Mouse (Mus musculus): Measurements from ENCODE around the gene Smco3. TPM values are rescaled to one million over a fixed set of nuclear protein-coding genes. Genes with fewer than 3 reads are reported as not detected.

The Smco3 gene
- polyA plus RNA-seq, 1 experiment from 2014 or later, result 0.24 TPM

- no peaks in the 10 kb centered on the region for H3K27me3 ChIP-seq
- TF ChIP-seq CTCF (IDR thresholded peaks at IDR 0.05), result no peak
- DNase-seq (ENCODE audit: low read depth, low spot score) (no peak), ATAC-seq (peak; percentile 5)
- CTCF ChIA-PET, result interaction anchor here (0.9 to 1.4 kb wide), 2 partner anchors 22 to 172 kb away, joined by 3 read pairs; no protein-coding TSS in a partner anchor
- in situ Hi-C loops (cut with MboI; ENCODE audit: low pct_unique_long_range_greater_than_20kb), result loop anchor here (10.0 to 25.0 kb wide), 3 partner anchors 929 to 1884 kb away; partner anchors contain the start of genes Cdkn1b, Gprc5a and Strap
- POLR2A ChIA-PET, result interaction anchor here (1.2 kb wide), 1 partner anchor 23 kb away, joined by 3 read pairs; no protein-coding TSS in a partner anchor
Measured at GRCm38 (mm10) chr6:136808631-136809046, 26.6 kb downstream of the Smco3 start.

- no peaks in the 10 kb centered on the region for H3K27me3 ChIP-seq
- CTCF ChIA-PET, result interaction anchor here (1.4 kb wide), 1 partner anchor 173 kb away, joined by 3 read pairs; no protein-coding TSS in a partner anchor
- in situ Hi-C loops (cut with MboI; ENCODE audit: low pct_unique_long_range_greater_than_20kb), result loop anchor here (10.0 to 25.0 kb wide), 3 partner anchors 929 to 1883 kb away; partner anchors contain the start of genes Cdkn1b, Gprc5a and Strap
- ATAC-seq, result peak; percentile 88
- no peak for TF ChIP-seq CTCF (IDR thresholded peaks at IDR 0.05)
- DNase-seq (ENCODE audit: low read depth, low spot score), result peak; percentile 79
- POLR2A ChIA-PET, result no interaction called here
Measured at GRCm38 (mm10) chr6:136808014-136808417, 27.2 kb downstream of the Smco3 start, which contains the start of gene H2afj. H2afj (plus strand) TSS chr6:136808244.

GRCm38 (mm10) chr6:136807395-136808013 is 27.7 kb downstream of the Smco3 start:
- ChIA-PET CTCF (no interaction called here), POLR2A (no interaction called here)
- DNase-seq (ENCODE audit: low read depth, low spot score), result no peak
- H3K27me3 ChIP-seq, result no peaks in the 10 kb centered on the region
- no peak for TF ChIP-seq CTCF (IDR thresholded peaks at IDR 0.05)
- no peak for ATAC-seq
- in situ Hi-C loops (cut with MboI; ENCODE audit: low pct_unique_long_range_greater_than_20kb), result loop anchor here (10.0 to 25.0 kb wide), 3 partner anchors 930 to 1883 kb away; partner anchors contain the start of genes Cdkn1b, Gprc5a and Strap

GRCm38 (mm10) chr6:136806819-136807218 is 28.4 kb downstream of the Smco3 start:
- ChIA-PET POLR2A (no interaction called here), CTCF (interaction anchor here (0.6 to 1.8 kb wide), 2 partner anchors 25 to 2000 kb away, joined by 3 to 4 read pairs; no protein-coding TSS in a partner anchor)
- no peak for ATAC-seq
- no peaks in the 10 kb centered on the region for H3K27me3 ChIP-seq
- TF ChIP-seq CTCF (IDR thresholded peaks at IDR 0.05), result no peak
- in situ Hi-C loops (cut with MboI; ENCODE audit: low pct_unique_long_range_greater_than_20kb), result loop anchor here (10.0 to 25.0 kb wide), 3 partner anchors 930 to 1882 kb away; partner anchors contain the start of genes Cdkn1b, Gprc5a and Strap
- DNase-seq (ENCODE audit: low read depth, low spot score), result no peak

- no peaks in the 10 kb centered on the region for H3K27me3 ChIP-seq
- no peak for TF ChIP-seq CTCF (IDR thresholded peaks at IDR 0.05)
- ATAC-seq, result no peak
- in situ Hi-C loops (cut with MboI; ENCODE audit: low pct_unique_long_range_greater_than_20kb), result loop anchor here (10.0 to 25.0 kb wide), 3 partner anchors 932 to 1881 kb away; partner anchors contain the start of genes Cdkn1b, Gprc5a and Strap
- ChIA-PET CTCF (interaction anchor here (0.8 to 2.1 kb wide), 7 partner anchors 26 to 175 kb away, joined by 3 to 6 read pairs (median 4); partner anchors contain the start of gene Smco3), POLR2A (interaction anchor here (0.9 to 3.0 kb wide), 3 partner anchors 22 to 160 kb away, joined by 3 to 18 read pairs (median 4); partner anchors contain the start of genes BC049715 and Wbp11)
- no peak for DNase-seq (ENCODE audit: low read depth, low spot score)
Measured at GRCm38 (mm10) chr6:136805409-136805775, 29.9 kb downstream of the Smco3 start.

GRCm38 (mm10) chr6:136804705-136805408 is 30.4 kb downstream of the Smco3 start:
- DNase-seq (ENCODE audit: low read depth, low spot score), result no peak

GRCm38 (mm10) chr6:136803739-136804633 is 31.3 kb downstream of the Smco3 start, which contains the start of gene Hist4h4:
Hist4h4 (minus strand) TSS chr6:136804415.
- H3K27me3 ChIP-seq, result no peaks in the 10 kb centered on the region
- ChIA-PET CTCF (interaction anchor here (0.7 to 2.1 kb wide), 7 partner anchors 28 to 381 kb away, joined by 3 to 6 read pairs (median 4); no protein-coding TSS in a partner anchor), POLR2A (interaction anchor here (0.6 to 3.0 kb wide), 14 partner anchors 24 to 807 kb away, joined by 3 to 18 read pairs (median 4); partner anchors contain the start of genes BC049715, Smco3 and Wbp11)
- ATAC-seq, result peak; percentile 73
- TF ChIP-seq CTCF (IDR thresholded peaks at IDR 0.05), result no peak
- peak; percentile 95 for DNase-seq (ENCODE audit: low read depth, low spot score)
- in situ Hi-C loops (cut with MboI; ENCODE audit: low pct_unique_long_range_greater_than_20kb), result loop anchor here (10.0 to 25.0 kb wide), 3 partner anchors 933 to 1879 kb away; partner anchors contain the start of genes Cdkn1b, Gprc5a and Strap

More at GRCm38 (mm10) chr6:136804705-136805408, 30.4 kb downstream of the Smco3 start:
- ATAC-seq, result no peak
- no peak for TF ChIP-seq CTCF (IDR thresholded peaks at IDR 0.05)
- CTCF ChIA-PET, result interaction anchor here (0.7 to 2.1 kb wide), 7 partner anchors 27 to 382 kb away, joined by 3 to 6 read pairs (median 4); no protein-coding TSS in a partner anchor
- POLR2A ChIA-PET, result interaction anchor here (0.6 to 3.0 kb wide), 10 partner anchors 23 to 1776 kb away, joined by 3 to 18 read pairs (median 5); partner anchors contain the start of genes BC049715, Smco3 and Wbp11
- H3K27me3 ChIP-seq, result no peaks in the 10 kb centered on the region
- in situ Hi-C loops (cut with MboI; ENCODE audit: low pct_unique_long_range_greater_than_20kb), result loop anchor here (10.0 to 25.0 kb wide), 3 partner anchors 932 to 1880 kb away; partner anchors contain the start of genes Cdkn1b, Gprc5a and Strap

- in situ Hi-C loops (cut with MboI; ENCODE audit: low pct_unique_long_range_greater_than_20kb), result loop anchor here (10.0 to 25.0 kb wide), 3 partner anchors 934 to 1878 kb away; partner anchors contain the start of genes Cdkn1b, Gprc5a and Strap
- DNase-seq (ENCODE audit: low read depth, low spot score) (no peak), ATAC-seq (no peak)
- POLR2A ChIA-PET, result interaction anchor here (0.6 to 3.0 kb wide), 10 partner anchors 21 to 154 kb away, joined by 3 to 18 read pairs (median 4); partner anchors contain the start of genes BC049715, Smco3 and Wbp11
- CTCF ChIA-PET, result interaction anchor here (1.0 to 2.1 kb wide), 4 partner anchors 28 to 182 kb away, joined by 3 to 6 read pairs (median 4); no protein-coding TSS in a partner anchor
- H3K27me3 ChIP-seq, result no peaks in the 10 kb centered on the region
- TF ChIP-seq CTCF (IDR thresholded peaks at IDR 0.05), result no peak
Measured at GRCm38 (mm10) chr6:136803093-136803738, 32.0 kb downstream of the Smco3 start.
